Mouse (Mus musculus): ENCODE measurements around the gene Rps27.

GRCm38 (mm10) chr3:90258521-90258920, 45.1 kb upstream of the Rps27 start:
- TF ChIP-seq KAT2A (IDR thresholded peaks at IDR 0.05; ENCODE audit: insufficient replicate concordance, low read length) (no peak), PAX5 (IDR thresholded peaks at IDR 0.05; ENCODE audit: low read length) (no peak), POLR2A (IDR thresholded peaks at IDR 0.05; ENCODE audit: low read depth, low read length) (no peak), TCF12 (IDR thresholded peaks at IDR 0.05; ENCODE audit: low read depth, low read length) (no peak), CTCF (conservative IDR thresholded peaks at IDR 0.05 in 1 of 2, IDR thresholded peaks at IDR 0.05 in 1 of 2; ENCODE audit: low read depth in 2 of 2, low read length in 2 of 2) (no peak), ZKSCAN1 (IDR thresholded peaks at IDR 0.05; ENCODE audit: borderline replicate concordance, low read depth, low read length) (no peak)
